Mouse (Mus musculus): ENCODE measurements around the gene Sdhd. TPM values are rescaled to one million over a fixed set of nuclear protein-coding genes. Genes with fewer than 3 reads are reported as not detected.

The Sdhd gene
- total and polyA plus RNA-seq, 2 experiments from 2014 or later, result 214 to 308 TPM

GRCm38 (mm10) chr9:50612115-50612514 is 8.5 kb upstream of the Sdhd start:
- Histone ChIP-seq H3K9me3 (ENCODE audit: low read length) (no peaks in the 10 kb centered on the region), H3K36me3 (ENCODE audit: insufficient read depth, low read length) (peaks cover 38% of the 10 kb centered on the region), H3K4me3 (ENCODE audit: low read depth, low read length) (no peak overlapping the region), H3K4me1 (ENCODE audit: insufficient read depth, low read length) (peaks cover 6% of the 10 kb centered on the region; the same call in 1 of the 2 replicates), H3K27me3 (ENCODE audit: insufficient read depth, low read length) (no peaks in the 10 kb centered on the region), H3K9ac (replicated peaks; ENCODE audit: low read length, poor library complexity, severe bottlenecking) (no peak overlapping the region), H3K4me2 (ENCODE audit: low read depth, low read length, poor library complexity, severe bottlenecking) (no peak overlapping the region), H3K27ac (ENCODE audit: low read depth, low read length) (no peak overlapping the region)
- DNase-seq (ENCODE audit: low spot score) (no peak), ATAC-seq (ENCODE audit: low FRiP score) (no peak)
- no peak for TF ChIP-seq CTCF (IDR thresholded peaks at IDR 0.05)
- WGBS, result 90% methylated on average over 4 of the region's 4 CpGs

GRCm38 (mm10) chr9:50604338-50604737 is 726 bp upstream of the Sdhd start:
- Histone ChIP-seq H3K4me3 (ENCODE audit: low read depth, low read length) (peak overlapping the region; percentile 63), H3K27ac (ENCODE audit: low read depth, low read length) (peak overlapping the region; percentile 89), H3K4me1 (ENCODE audit: insufficient read depth, low read length) (peaks cover 14% of the 10 kb centered on the region), H3K27me3 (ENCODE audit: insufficient read depth, low read length) (no peaks in the 10 kb centered on the region), H3K4me2 (ENCODE audit: low read depth, low read length, poor library complexity, severe bottlenecking) (peak overlapping the region; percentile 55), H3K36me3 (ENCODE audit: insufficient read depth, low read length) (peaks cover 17% of the 10 kb centered on the region), H3K9me3 (ENCODE audit: low read length) (no peaks in the 10 kb centered on the region), H3K9ac (replicated peaks; ENCODE audit: low read length, poor library complexity, severe bottlenecking) (peak overlapping the region; percentile 76)
- DNase-seq (ENCODE audit: low spot score), result no peak
- WGBS, result 4% methylated on average over 6 of the region's 6 CpGs
- TF ChIP-seq CTCF (IDR thresholded peaks at IDR 0.05), result no peak
- ATAC-seq (ENCODE audit: low FRiP score), result no peak

GRCm38 (mm10) chr9:50603998-50604324 is 349 bp upstream of the Sdhd start:
- Histone ChIP-seq H3K4me1 (ENCODE audit: insufficient read depth, low read length) (peaks cover 14% of the 10 kb centered on the region), H3K27ac (ENCODE audit: low read depth, low read length) (peak overlapping the region; percentile 89), H3K27me3 (ENCODE audit: insufficient read depth, low read length) (no peaks in the 10 kb centered on the region), H3K9me3 (ENCODE audit: low read length) (no peaks in the 10 kb centered on the region), H3K36me3 (ENCODE audit: insufficient read depth, low read length) (peaks cover 21% of the 10 kb centered on the region), H3K4me3 (ENCODE audit: low read depth, low read length) (peak overlapping the region; percentile 63), H3K9ac (replicated peaks; ENCODE audit: low read length, poor library complexity, severe bottlenecking) (peak overlapping the region; percentile 76), H3K4me2 (ENCODE audit: low read depth, low read length, poor library complexity, severe bottlenecking) (peak overlapping the region; percentile 55)
- DNase-seq (ENCODE audit: low spot score) (no peak), ATAC-seq (ENCODE audit: low FRiP score) (peak; percentile 87; the same call in 1 of the 2 replicates)
- no peak; the same call in 1 of the 2 replicates for TF ChIP-seq CTCF (IDR thresholded peaks at IDR 0.05)
- WGBS, result 0% methylated on average over 24 of the region's 24 CpGs

- no peak for DNase-seq (ENCODE audit: low spot score)
- WGBS, result 98% methylated on average over 7 of the region's 7 CpGs
- peaks cover 30% of the 10 kb centered on the region for H3K36me3 ChIP-seq (ENCODE audit: insufficient read depth, low read length)
- peaks cover 14% of the 10 kb centered on the region for H3K4me1 ChIP-seq (ENCODE audit: insufficient read depth, low read length)
- H3K4me2 ChIP-seq (ENCODE audit: low read depth, low read length, poor library complexity, severe bottlenecking), result peak overlapping the region; percentile 55
- H3K9ac ChIP-seq (replicated peaks; ENCODE audit: low read length, poor library complexity, severe bottlenecking), result peak overlapping the region; percentile 76; the same call in 1 of the 2 replicates
- no peak for TF ChIP-seq CTCF (IDR thresholded peaks at IDR 0.05)
- no peak overlapping the region for H3K27ac ChIP-seq (ENCODE audit: low read depth, low read length)
- H3K9me3 ChIP-seq (ENCODE audit: low read length), result no peaks in the 10 kb centered on the region
- ATAC-seq (ENCODE audit: low FRiP score), result no peak
- peak overlapping the region; percentile 63 for H3K4me3 ChIP-seq (ENCODE audit: low read depth, low read length)
- H3K27me3 ChIP-seq (ENCODE audit: insufficient read depth, low read length), result no peaks in the 10 kb centered on the region
Measured at GRCm38 (mm10) chr9:50602055-50602845, 1.4 kb downstream of the Sdhd start.

GRCm38 (mm10) chr9:50601536-50601935 is 2.1 kb downstream of the Sdhd start:
- Histone ChIP-seq H3K27ac (ENCODE audit: low read depth, low read length) (no peak overlapping the region), H3K9me3 (ENCODE audit: low read length) (no peaks in the 10 kb centered on the region), H3K4me3 (ENCODE audit: low read depth, low read length) (no peak overlapping the region), H3K9ac (replicated peaks; ENCODE audit: low read length, poor library complexity, severe bottlenecking) (no peak overlapping the region), H3K36me3 (ENCODE audit: insufficient read depth, low read length) (peaks cover 36% of the 10 kb centered on the region), H3K27me3 (ENCODE audit: insufficient read depth, low read length) (no peaks in the 10 kb centered on the region), H3K4me2 (ENCODE audit: low read depth, low read length, poor library complexity, severe bottlenecking) (no peak overlapping the region), H3K4me1 (ENCODE audit: insufficient read depth, low read length) (peaks cover 14% of the 10 kb centered on the region)
- TF ChIP-seq CTCF (IDR thresholded peaks at IDR 0.05), result no peak
- 79% methylated on average over 6 of the region's 6 CpGs for WGBS
- no peak for ATAC-seq (ENCODE audit: low FRiP score)
- DNase-seq (ENCODE audit: low spot score), result no peak

- no peak for TF ChIP-seq CTCF (IDR thresholded peaks at IDR 0.05)
- Histone ChIP-seq H3K27me3 (ENCODE audit: insufficient read depth, low read length) (no peaks in the 10 kb centered on the region), H3K4me3 (ENCODE audit: low read depth, low read length) (no peak overlapping the region), H3K36me3 (ENCODE audit: insufficient read depth, low read length) (peaks cover 45% of the 10 kb centered on the region), H3K9me3 (ENCODE audit: low read length) (no peaks in the 10 kb centered on the region), H3K9ac (replicated peaks; ENCODE audit: low read length, poor library complexity, severe bottlenecking) (no peak overlapping the region), H3K4me2 (ENCODE audit: low read depth, low read length, poor library complexity, severe bottlenecking) (no peak overlapping the region), H3K4me1 (ENCODE audit: insufficient read depth, low read length) (peaks cover under 1% of the 10 kb centered on the region; the same call in 1 of the 2 replicates), H3K27ac (ENCODE audit: low read depth, low read length) (no peak overlapping the region)
- DNase-seq (ENCODE audit: low spot score), result no peak
- ATAC-seq (ENCODE audit: low FRiP score), result no peak
- 94% methylated on average over 8 of the region's 8 CpGs for WGBS
Measured at GRCm38 (mm10) chr9:50596973-50597372, 6.6 kb downstream of the Sdhd start.
